Mouse (Mus musculus) thymus, postnatal 10 days (tissue): Measurements from ENCODE around the gene Rsph10b.
A peak's percentile ranks its signal among the peaks of the same experiment; 100 is the strongest.
"Not testable (repeated sequence)": the region's sequence is repeated elsewhere in the genome, so short reads cannot be mapped to it uniquely, and the experiment has no call there.

Source experiments
- DNase-seq, 2 experiments: peaks; one replicate each; pipeline ENCODE4 v3.0.0; 2021; ENCODE audit warnings: low spot score in 2 of 2

Gene Rsph10b

GRCm38 (mm10) chr5:143993260-143993659 lies 60.4 kb downstream of the Rsph10b start:
- DNase-seq = no peak

GRCm38 (mm10) chr5:143993849-143994248 lies 61.0 kb downstream of the Rsph10b start:
- DNase-seq = no peak

DNA sequence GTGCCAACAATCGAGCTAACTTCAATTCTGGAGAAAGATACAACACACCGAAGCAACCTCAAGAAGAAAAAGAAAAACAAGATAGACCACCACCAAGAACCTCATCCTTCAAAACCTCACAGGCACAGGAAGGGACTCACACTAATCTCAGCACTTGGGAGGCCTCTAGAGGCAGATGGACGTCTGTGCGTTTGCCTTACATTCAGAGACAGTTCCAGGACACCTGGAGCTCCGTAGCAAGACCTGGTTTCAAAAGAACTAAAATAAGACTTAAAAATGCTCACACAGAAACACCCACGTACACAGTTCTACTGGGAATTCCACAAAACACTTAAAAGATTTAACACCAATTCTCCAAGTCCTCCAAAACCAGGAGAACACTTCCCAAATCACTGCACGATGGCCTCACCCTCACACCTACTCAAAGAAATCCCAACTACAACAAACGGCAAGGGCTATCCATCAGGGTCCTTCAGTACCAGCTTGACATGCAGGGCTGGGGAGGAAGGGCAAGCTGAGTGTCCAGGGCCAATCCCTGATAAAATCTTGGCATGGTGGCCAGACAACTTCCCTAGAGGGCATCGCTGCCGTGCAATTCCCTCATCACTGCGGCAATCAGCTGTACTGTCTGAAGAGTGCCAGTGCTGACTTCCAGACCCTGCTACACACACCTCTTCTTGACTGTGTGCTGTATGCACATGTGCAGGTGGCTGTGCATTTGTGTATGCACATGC lies 62.0 kb downstream of the Rsph10b start:
- DNase-seq = no peak

GRCm38 (mm10) chr5:143999409-143999808 lies 66.6 kb downstream of the Rsph10b start:
- DNase-seq = no peak

- DNase-seq = no peak
Measured at GRCm38 (mm10) chr5:144002461-144003192, 69.8 kb downstream of the Rsph10b start.

DNA sequence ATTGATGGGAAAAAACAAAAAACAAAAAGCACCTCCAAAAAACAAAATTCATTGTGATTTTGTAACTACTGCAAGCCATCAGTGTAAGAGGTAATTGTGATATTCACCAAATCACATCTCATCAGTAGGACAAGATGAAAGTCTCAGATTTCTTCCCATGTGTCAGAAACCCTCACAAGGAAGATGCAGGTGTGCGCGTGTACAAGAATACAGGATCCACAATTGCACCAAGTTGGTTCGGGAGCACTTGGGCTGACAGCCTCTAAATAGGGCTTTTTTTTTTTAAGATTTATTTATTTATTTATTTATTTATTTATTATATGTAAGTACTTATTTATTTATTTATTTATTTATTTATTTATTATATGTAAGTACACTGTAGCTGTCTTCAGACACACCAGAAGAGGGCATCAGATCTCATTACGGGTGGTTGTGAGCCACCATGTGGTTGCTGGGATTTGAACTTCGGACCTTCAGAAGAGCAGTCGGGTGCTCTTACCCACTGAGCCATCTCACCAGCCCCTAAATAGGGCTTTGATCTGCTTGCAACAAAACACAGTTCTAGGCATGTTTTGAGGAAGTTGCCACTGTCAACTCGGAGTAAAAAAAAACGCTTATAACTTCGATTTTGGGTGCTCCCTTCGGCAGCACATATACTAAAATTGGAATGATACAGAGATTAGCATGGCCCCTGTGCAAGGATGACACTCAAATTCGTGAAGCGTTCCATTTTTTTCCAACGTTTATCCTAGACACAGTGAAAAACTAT lies 80.7 kb downstream of the Rsph10b start:
- DNase-seq = not testable (repeated sequence)

GRCm38 (mm10) chr5:144014551-144015311 lies 81.9 kb downstream of the Rsph10b start, which contains the start of gene Ccz1:
Gene Ccz1, minus strand, starts transcription at chr5:144014877.
- peak; percentile 59 to 70 for DNase-seq

DNA sequence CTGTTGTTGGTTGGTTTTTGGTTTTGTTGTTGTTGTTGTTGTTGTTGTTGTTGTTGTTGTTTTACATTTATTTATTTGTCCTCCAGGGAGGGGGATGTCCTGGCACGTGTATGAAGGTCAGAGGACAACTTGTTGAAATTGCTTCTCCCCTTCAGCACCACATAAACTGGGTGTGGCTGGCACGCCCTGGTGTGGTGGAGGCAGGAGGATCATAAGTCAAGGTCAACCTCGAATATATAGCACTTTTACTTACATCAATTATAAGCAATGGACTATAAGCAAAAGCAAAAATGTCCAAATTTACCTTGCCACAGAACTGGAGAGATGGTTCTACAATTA lies 82.4 kb downstream of the Rsph10b start:
- no peak for DNase-seq

DNA sequence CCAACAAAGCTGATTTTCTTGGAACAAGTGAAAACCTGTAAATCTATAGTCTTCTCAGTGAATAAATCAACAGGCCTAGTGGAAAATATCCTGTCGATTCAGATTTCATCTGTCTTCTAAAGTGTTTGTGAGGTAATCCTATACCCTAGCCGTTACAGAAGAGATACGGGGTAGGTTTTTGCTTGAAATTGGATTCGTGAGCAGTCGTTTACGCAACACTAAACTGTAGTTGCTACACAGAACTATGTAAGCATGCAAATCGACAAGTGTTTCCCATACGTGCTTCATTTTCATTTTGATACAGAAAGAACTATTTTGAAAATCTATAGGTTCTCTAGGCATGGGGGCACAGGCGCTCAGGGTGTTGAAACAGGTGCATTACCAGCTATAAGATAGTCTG lies 83.0 kb downstream of the Rsph10b start:
- DNase-seq = no peak

GRCm38 (mm10) chr5:144026620-144027263 lies 93.9 kb downstream of the Rsph10b start, which contains the start of gene Ocm:
Gene Ocm, minus strand, starts transcription at chr5:144026670.
- DNase-seq = no peak

DNA sequence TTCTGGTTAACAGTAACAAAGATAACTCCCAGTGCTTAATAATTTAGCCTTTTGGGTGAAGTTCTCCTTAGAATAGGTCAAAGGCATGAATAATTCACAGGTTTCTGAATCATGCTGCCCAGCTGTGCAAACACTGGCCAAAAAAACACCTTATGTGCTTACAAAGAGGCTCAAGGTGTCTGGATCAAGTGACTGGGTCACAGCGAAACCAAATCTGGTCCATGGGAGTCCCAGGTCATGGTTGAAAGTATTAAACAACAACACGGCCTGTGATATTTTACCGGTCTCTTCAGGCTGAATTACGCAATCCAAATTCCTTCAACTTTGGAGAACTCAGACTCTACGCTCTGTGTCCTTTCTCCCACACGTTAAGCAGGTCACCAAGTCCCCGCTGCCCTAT lies 99.7 kb downstream of the Rsph10b start:
- no peak for DNase-seq

DNA sequence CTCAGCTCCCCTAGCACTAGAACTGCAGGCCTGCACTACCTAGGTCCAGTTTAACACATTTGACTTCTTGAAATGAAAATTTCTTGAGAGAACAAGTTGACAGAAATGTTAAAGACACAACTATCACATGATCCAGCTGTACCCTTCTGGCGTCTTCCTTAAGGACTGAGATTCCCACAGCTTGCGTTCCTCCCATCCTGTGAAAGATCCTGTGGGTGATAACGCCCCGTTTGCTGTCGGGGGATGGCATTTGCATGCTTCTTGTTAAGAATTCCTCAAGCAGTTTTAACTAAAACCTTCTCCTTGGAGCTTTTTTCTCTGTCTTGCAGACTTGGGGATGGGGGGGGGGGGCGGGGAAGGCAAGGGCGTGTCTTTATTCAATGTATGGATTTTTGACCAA lies 101.7 kb downstream of the Rsph10b start:
- DNase-seq = no peak
